Mouse (Mus musculus): ENCODE data around the gene Plxdc1. TPM values are rescaled to one million over a fixed set of nuclear protein-coding genes. Genes with fewer than 3 reads are reported as not detected.

The Plxdc1 gene
- 1.2 TPM for total RNA-seq (2023)

DNA sequence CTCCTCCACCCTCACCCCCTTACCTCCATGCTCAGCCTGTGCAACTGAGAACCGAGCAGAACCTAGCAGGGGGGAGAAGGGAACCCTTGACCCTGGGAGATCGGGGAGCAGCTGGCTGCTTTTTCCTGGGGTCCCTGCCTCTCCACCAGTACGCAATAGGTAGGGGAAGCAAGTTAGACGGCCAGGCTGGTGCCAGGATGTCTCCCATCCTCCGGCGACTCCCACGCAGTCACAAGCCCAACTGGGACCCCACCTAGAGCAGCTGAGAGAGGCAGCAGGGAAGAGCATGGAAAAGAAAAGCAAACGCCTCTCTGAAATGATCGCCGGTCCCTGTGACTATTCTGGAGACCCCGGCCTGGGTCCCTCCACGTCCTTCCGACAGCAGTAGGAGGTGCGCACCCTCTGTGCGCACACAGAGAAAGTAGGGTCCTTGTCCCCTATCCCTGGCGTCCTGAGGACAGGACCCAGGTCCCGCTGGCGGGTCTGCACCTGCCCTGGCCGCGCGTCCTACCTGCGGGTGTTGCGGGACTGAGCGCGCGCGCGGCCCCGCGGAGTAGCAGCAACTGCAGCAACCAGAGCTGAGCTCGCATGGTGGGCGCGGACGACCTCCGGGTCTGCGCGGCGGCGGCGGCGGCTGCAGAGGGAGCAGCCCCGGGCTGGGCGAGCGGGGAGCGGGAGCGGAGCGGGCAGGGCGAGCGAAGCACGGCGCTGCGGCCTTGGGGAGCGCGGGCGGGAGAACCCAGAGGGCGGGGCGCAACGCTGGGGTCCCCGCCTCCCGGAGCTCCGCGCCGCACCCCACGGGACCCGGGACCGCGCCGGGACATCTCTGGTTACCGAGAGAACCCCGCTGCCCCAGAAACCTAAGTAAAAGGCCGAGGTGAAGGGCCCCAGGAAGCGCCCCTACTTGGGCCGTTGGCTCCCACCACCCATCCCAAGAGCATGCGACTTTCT is at the start of gene Plxdc1:
Gene Plxdc1 (minus strand): TSS at position 718 of the 951 bp plus-strand sequence.

DNA sequence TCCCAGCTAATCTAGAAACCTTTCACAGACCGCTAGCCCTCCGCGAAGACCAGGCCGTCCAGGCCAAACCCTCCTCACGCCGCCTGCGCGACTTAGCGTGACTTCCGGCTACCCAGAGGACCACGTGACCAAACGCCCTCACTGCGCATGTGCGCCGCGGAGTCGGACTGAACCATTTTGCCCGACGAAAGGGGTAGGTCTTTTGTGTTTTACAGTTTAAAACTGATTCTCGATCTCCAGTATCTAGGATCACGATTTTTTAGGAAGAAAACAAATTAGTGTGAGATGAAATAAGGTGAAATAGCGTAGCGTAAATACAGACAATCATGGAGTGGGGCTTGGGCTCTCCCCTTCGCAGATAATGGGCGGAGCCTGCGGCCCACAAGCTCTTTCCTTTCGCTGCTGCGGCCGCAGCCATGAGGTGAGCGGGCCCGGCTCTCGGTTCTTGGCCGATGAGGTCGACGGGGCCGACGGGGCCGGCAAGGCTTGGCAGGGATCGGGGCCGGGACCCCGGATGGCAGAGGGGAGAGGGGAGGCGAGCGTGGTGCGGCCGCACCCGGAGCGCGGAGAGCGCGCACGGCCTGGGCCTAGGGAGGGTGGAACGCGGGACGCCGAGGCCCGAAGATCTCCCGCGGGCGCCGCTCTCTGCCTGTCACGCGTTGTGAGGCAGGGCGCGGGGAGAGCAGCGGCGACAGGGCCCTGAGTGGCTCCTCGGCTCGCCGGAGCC is 40.5 kb upstream of the Plxdc1 start, which contains the start of gene Rpl19:
Gene Rpl19 (plus strand): TSS at position 141 of the 727 bp plus-strand sequence.

DNA sequence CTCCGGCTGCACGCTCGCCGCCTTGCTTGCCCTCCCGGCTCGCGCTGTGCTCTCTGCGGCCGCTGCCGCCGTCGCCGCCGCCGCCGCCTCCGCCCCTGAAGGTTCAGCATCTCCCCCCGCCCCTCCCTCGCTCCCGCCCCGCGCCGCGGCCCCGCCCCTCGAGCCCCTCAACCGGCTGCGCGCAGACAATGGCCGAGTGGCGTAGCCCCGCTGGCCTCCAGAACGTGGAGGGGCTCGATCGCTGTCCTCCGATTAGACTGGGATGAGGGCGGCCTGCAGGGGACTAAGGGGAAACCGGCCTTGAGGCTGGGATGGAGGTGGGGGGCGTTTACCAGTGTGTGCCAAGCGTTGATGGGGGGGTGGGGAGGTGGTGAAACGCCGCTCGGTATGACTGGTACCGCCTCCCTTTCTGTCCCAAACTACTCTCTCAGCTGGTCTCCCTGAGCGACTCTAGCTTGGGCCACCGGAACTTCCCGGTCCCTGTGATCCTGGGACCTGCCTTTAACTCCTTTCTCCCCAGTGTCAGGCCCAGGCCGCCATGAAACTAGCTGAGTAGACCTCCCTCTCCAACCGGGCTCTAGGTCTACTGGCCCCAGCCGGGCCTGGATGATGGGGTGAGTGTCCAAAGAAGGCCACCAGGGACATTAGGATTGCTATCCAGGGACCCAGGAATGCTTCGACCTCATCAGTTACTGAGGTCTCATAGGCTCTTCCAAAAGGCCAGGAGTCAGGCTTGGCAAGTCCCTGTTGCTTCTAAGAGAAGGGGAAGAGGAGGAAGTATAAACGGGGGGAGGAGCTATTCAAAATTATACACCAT is 36.5 kb upstream of the Plxdc1 start, which contains the start of gene Cacnb1:
Gene Cacnb1 (minus strand): TSS at position 480 of the 817 bp plus-strand sequence.

DNA sequence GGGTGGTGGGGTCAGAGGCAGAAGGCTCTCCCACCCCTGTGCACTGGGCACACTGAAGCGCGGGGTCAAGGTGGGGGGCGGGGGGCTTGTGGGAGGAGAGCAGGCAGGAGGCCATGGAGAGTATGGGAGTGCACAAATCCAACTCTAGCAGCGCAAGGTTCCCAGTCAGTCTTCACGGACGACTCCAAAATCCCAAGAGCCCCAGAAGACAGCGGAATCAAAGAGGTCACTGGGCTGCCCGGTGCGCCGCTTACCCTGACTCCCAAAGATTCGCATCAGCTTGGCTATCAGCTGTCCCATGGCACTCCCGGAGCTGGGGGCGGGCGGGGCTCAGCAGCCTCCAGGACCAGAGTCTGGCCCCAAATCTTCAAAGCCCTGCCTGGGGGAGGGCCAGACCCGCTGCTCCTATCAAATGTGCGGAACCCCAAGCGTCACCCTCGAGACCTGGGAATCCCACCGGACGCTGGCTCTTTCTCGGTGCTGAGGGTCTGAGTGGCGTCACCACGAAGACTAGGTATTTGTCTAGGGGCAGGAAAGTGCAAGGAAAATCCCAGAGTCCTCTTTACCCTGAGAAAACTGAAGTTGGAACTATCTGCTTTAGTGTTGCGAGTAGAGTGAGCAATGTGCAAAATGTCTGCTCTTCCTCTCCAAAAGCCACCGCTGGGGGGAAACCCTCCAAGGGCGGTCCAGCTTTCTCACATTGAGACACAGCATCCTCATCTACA is 9.5 kb upstream of the Plxdc1 start, which contains the start of gene Arl5c:
Gene Arl5c (minus strand): TSS at position 618 of the 725 bp plus-strand sequence.

DNA sequence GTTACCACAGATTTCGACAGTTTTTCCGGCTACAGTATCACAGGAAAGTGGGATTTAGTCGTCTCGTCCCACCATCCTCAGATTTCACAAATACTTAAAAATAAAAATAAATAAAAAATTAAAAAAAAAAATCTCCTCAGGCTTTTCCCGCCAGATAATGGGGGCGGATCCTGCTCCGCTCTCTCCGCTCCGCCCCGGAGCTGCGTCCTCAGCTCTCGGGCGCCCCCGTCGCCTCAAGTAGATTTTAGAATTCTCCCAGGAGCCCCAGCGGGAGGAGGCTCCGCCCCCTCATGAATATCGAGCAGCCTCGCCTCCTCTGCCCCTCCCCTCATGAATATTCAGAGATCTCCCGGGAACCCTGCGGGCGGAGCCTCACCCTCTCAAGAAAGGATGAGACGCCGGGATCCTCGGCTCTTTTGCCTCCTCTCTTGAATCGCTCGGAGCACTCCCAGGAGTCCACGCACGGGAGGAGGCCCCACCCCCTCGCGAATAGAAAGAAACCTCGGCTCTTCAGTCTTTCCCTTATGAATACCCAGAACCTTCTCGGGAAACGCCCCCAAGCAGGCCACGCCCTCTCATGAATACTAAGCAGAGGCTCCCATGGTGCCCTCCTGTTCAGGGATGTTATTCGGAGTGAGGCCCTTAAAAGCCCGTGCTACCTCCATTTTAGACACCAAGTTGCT is 102.2 kb downstream of the Plxdc1 start, which contains the start of gene Fbxo47:
Gene Fbxo47 (minus strand): TSS at position 237 of the 683 bp plus-strand sequence.

Other genes with a start within 250 kb of the Plxdc1 start
- 57.6 TPM for gene Pip4k2b, start 241.7 kb downstream of the Plxdc1 start, total RNA-seq (2023)
- 48.7 TPM for gene Cwc25, start 219.9 kb downstream of the Plxdc1 start, total RNA-seq (2023)
- gene 1700001P01Rik, start 210.5 kb downstream of the Plxdc1 start, total RNA-seq (2023) = 1.7 TPM
- 2,309 TPM for gene Rpl23, start 204.0 kb downstream of the Plxdc1 start, total RNA-seq (2023)
- 142 TPM for gene Lasp1, start 187.4 kb downstream of the Plxdc1 start, total RNA-seq (2023)
- gene B230217C12Rik, start 145.7 kb downstream of the Plxdc1 start, total RNA-seq (2023) = 0.95 TPM
- 1.4 TPM for gene Fbxo47, start 102.3 kb downstream of the Plxdc1 start, total RNA-seq (2023)
- gene Arl5c, start 9.7 kb upstream of the Plxdc1 start, total RNA-seq (2023) = 55.7 TPM
- gene Cacnb1, start 36.6 kb upstream of the Plxdc1 start, total RNA-seq (2023) = 28.2 TPM
- gene Rpl19, start 40.3 kb upstream of the Plxdc1 start, total RNA-seq (2023) = 2,682 TPM
- 0.41 TPM for gene Stac2, start 67.0 kb upstream of the Plxdc1 start, total RNA-seq (2023)
- gene Fbxl20, start 164.0 kb upstream of the Plxdc1 start, total RNA-seq (2023) = 43.0 TPM
- gene Med1, start 206.8 kb upstream of the Plxdc1 start, total RNA-seq (2023) = 75.6 TPM
- 107 TPM for gene Cdk12, start 216.6 kb upstream of the Plxdc1 start, total RNA-seq (2023)

All from CD4-positive naive resting alpha-beta T cell, adult 57 days (primary cell).